In the genomic region with DNA sequence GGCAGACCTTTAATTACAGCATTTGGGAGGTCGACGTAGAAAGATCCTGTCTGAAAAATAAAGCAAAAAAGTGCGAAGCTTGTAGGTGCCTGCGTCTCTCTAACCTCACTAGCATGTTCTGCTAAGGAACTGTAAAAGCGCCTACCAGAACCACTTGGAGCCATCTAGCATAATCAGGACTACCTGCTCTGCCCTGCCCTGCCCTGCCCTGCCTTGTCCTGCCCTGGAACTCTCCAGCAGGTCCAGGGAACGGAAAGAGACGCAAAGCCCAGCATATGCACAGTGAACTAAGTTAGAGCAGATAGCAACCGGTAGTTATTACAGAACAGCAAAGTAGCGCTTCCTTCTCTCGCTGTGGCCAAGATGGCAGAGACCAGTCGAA, we compare ENCODE assay signal across 9 mouse cellular contexts. TPM values are rescaled to one million over a fixed set of nuclear protein-coding genes. Genes with fewer than 3 reads are reported as not detected.
DNase-seq lines count a peak whose midpoint lies in the region; ATAC-seq lines count a peak whose summit lies in the region.
"Had no signal": no experiment of that assay in that cellular context is flagged by ENCODE, and none has a peak within 500 bp of the region (broad histone marks: within the 10 kb centered on the region; RNA-seq: fewer than 3 reads in every experiment).

No protein-coding gene starts in this region.

- H3K4me3 ChIP-seq in heart, embryonic 16.5 days (ENCODE audit: low read length): no peak overlapping the region
- H3K4me3 ChIP-seq in embryonic facial prominence, embryonic 14.5 days (ENCODE audit: low read depth, low read length): no peak overlapping the region
- H3K4me3 ChIP-seq in intestine, embryonic 15.5 days (replicated peaks): peak overlapping the region; percentile 49; the same call in 1 of the 2 replicates
- peak overlapping the region; percentile 48 for H3K4me3 ChIP-seq in midbrain, embryonic 16.5 days (ENCODE audit: low read depth, low read length)

- peaks cover 9% of the 10 kb centered on the region for H3K4me1 ChIP-seq in heart, embryonic 16.5 days (ENCODE audit: control insufficient read depth, insufficient read depth, low read length)
- 0 out of 2 replicates have a peak, but pooled peaks cover 3% of the 10 kb centered on the region for H3K4me1 ChIP-seq in embryonic facial prominence, embryonic 14.5 days (ENCODE audit: control insufficient read depth, insufficient read depth, low read length)
- H3K4me1 ChIP-seq in intestine, embryonic 15.5 days (replicated peaks): peaks cover 4% of the 10 kb centered on the region; the same call in 1 of the 2 replicates
- peaks cover 3% of the 10 kb centered on the region; the same call in 1 of the 2 replicates for H3K4me1 ChIP-seq in midbrain, embryonic 16.5 days (ENCODE audit: control insufficient read depth, insufficient read depth, low read length)

- no peak overlapping the region for H3K27ac ChIP-seq in heart, embryonic 16.5 days (ENCODE audit: low read length)
- H3K27ac ChIP-seq in embryonic facial prominence, embryonic 14.5 days (replicated peaks; ENCODE audit: low read depth, low read length): no peak overlapping the region
- H3K27ac ChIP-seq in intestine, embryonic 15.5 days: no peak overlapping the region
- H3K27ac ChIP-seq in midbrain, embryonic 16.5 days (ENCODE audit: low read length): no peak overlapping the region

- intact Hi-C loops in heart, postnatal 10 days (cut with DNase I): loop anchor here (2.0 kb wide), 1 partner anchor 790 kb away; no protein-coding TSS in a partner anchor

- DNase-seq in heart, postnatal 10 days: no peak
- DNase-seq in embryonic facial prominence, embryonic 14.5 days (ENCODE audit: low spot score): no peak
- no peak for DNase-seq in cerebellum, postnatal 14 days
- DNase-seq in natural killer cell, adult 2 months (ENCODE audit: low spot score in 2 of 2): no peak
- DNase-seq in layer of hippocampus, postnatal 25 days (ENCODE audit: extremely low spot score in 1 of 2, low spot score in 1 of 2): no peak

- ATAC-seq in heart, embryonic 16.5 days (replicated peaks; ENCODE audit: extremely low read depth, insufficient read depth, low FRiP score): no peak
- no peak for ATAC-seq in embryonic facial prominence, embryonic 14.5 days (ENCODE audit: low read depth)
- peak; percentile 73 for ATAC-seq in intestine, embryonic 15.5 days
- ATAC-seq in midbrain, embryonic 16.5 days: peak; percentile 73

- peak overlapping the region; percentile 22; the same call in 1 of the 2 replicates for H3K4me2 ChIP-seq in heart, embryonic 16.5 days (ENCODE audit: low read depth, low read length)
- H3K4me2 ChIP-seq in embryonic facial prominence, embryonic 14.5 days (ENCODE audit: low read depth, low read length): peak overlapping the region; percentile 89; the same call in 1 of the 2 replicates
- peak overlapping the region; percentile 79 for H3K4me2 ChIP-seq in intestine, embryonic 15.5 days (replicated peaks)
- H3K4me2 ChIP-seq in midbrain, embryonic 16.5 days (ENCODE audit: low read length): peak overlapping the region; percentile 79

- H3K9me3 ChIP-seq in heart, embryonic 16.5 days (replicated peaks; ENCODE audit: control insufficient read depth, low read length): no peaks in the 10 kb centered on the region
- no peaks in the 10 kb centered on the region for H3K9me3 ChIP-seq in embryonic facial prominence, embryonic 14.5 days (ENCODE audit: control insufficient read depth, low read length)
- no peaks in the 10 kb centered on the region for H3K9me3 ChIP-seq in intestine, embryonic 15.5 days
- H3K9me3 ChIP-seq in midbrain, embryonic 16.5 days (replicated peaks; ENCODE audit: control insufficient read depth, low read length, poor library complexity, severe bottlenecking): no peaks in the 10 kb centered on the region

- no peak overlapping the region for H3K9ac ChIP-seq in heart, embryonic 16.5 days (ENCODE audit: low read length)
- H3K9ac ChIP-seq in embryonic facial prominence, embryonic 14.5 days (ENCODE audit: low read depth, low read length): no peak overlapping the region
- H3K9ac ChIP-seq in intestine, embryonic 15.5 days: no peak overlapping the region
- H3K9ac ChIP-seq in midbrain, embryonic 16.5 days (ENCODE audit: low read depth, low read length): 0 out of 2 replicates have a peak overlapping the region, but pooled peaks have one; percentile 21

- WGBS in heart, embryonic 16.5 days: 44% methylated on average over 11 of the region's 11 CpGs
- 43% methylated on average over 11 of the region's 11 CpGs for WGBS in embryonic facial prominence, embryonic 14.5 days
- WGBS in intestine, embryonic 15.5 days: 43% methylated on average over 11 of the region's 11 CpGs
- 44% methylated on average over 11 of the region's 11 CpGs for WGBS in midbrain, embryonic 16.5 days

- H3K27me3 ChIP-seq in heart, embryonic 16.5 days (ENCODE audit: control insufficient read depth, insufficient read depth, low read length): no peaks in the 10 kb centered on the region
- H3K27me3 ChIP-seq in embryonic facial prominence, embryonic 14.5 days (replicated peaks; ENCODE audit: control insufficient read depth, insufficient read depth, low read length): no peaks in the 10 kb centered on the region
- no peaks in the 10 kb centered on the region for H3K27me3 ChIP-seq in intestine, embryonic 15.5 days (replicated peaks)
- no peaks in the 10 kb centered on the region for H3K27me3 ChIP-seq in midbrain, embryonic 16.5 days (ENCODE audit: control insufficient read depth, insufficient read depth, low read depth, low read length)

- H3K36me3 ChIP-seq in heart, embryonic 16.5 days (ENCODE audit: control insufficient read depth, insufficient read depth): no peaks in the 10 kb centered on the region
- no peaks in the 10 kb centered on the region for H3K36me3 ChIP-seq in embryonic facial prominence, embryonic 14.5 days (ENCODE audit: control insufficient read depth, insufficient read depth, low read length)
- no peaks in the 10 kb centered on the region for H3K36me3 ChIP-seq in intestine, embryonic 15.5 days
- H3K36me3 ChIP-seq in midbrain, embryonic 16.5 days (ENCODE audit: control insufficient read depth, insufficient read depth, low read length): no peaks in the 10 kb centered on the region

RNA-seq across cellular contexts. Expression of a gene that starts 0.5 kb away (rescaled TPM):
- polyA plus RNA-seq in heart, embryonic 16.5 days (2015; fragmentation: Nextera tagmentation; extraction: Ambion mirVana): 1.3 and 1.6 TPM in 2 replicates
- total RNA-seq in heart, postnatal 10 days (2021): 1 to 10 TPM in 1 of 2 experiments, under 1 TPM in 1; 0.93 to 1.6 TPM
- 0.45 and 1.4 TPM in 2 replicates for polyA plus RNA-seq in embryonic facial prominence, embryonic 14.5 days (2014; fragmentation: Nextera tagmentation; extraction: Ambion mirVana)
- polyA plus RNA-seq in intestine, embryonic 15.5 days (2015; fragmentation: Nextera tagmentation; extraction: Ambion mirVana): 5.5 and 5.6 TPM in 2 replicates
- polyA plus RNA-seq in midbrain, embryonic 16.5 days (2015; fragmentation: Nextera tagmentation; extraction: Ambion mirVana): 0.10 and 0.11 TPM in 2 replicates
- under 1 TPM in 1 of 2 experiments, not detected in 1; 0.22 TPM for total RNA-seq in layer of hippocampus, postnatal 25 days (2021)

RNA-seq across cellular contexts. Expression of a gene that starts 26.0 kb away (rescaled TPM):
- 0.05 TPM in 2 replicates for polyA plus RNA-seq in heart, embryonic 16.5 days (2015; fragmentation: Nextera tagmentation; extraction: Ambion mirVana)
- under 1 TPM; 0.30 to 0.50 TPM for total RNA-seq in heart, postnatal 10 days (2021)
- 0.12 and 0.13 TPM in 2 replicates for polyA plus RNA-seq in embryonic facial prominence, embryonic 14.5 days (2014; fragmentation: Nextera tagmentation; extraction: Ambion mirVana)
- 0.29 and 0.30 TPM in 2 replicates for polyA plus RNA-seq in intestine, embryonic 15.5 days (2015; fragmentation: Nextera tagmentation; extraction: Ambion mirVana)
- polyA plus RNA-seq in midbrain, embryonic 16.5 days (2015; fragmentation: Nextera tagmentation; extraction: Ambion mirVana): not detected in 2 replicates
- under 1 TPM; 0.54 to 0.57 TPM for total RNA-seq in layer of hippocampus, postnatal 25 days (2021)

RNA-seq across cellular contexts. Expression of a gene that starts 33.7 kb away (rescaled TPM):
- polyA plus RNA-seq in heart, embryonic 16.5 days (2015; fragmentation: Nextera tagmentation; extraction: Ambion mirVana): 0.12 TPM in 1 of 2 replicates, not detected in the other
- total RNA-seq in heart, postnatal 10 days (2021): under 1 TPM; 0.14 to 0.20 TPM
- not detected in 2 replicates for polyA plus RNA-seq in embryonic facial prominence, embryonic 14.5 days (2014; fragmentation: Nextera tagmentation; extraction: Ambion mirVana)
- 1.0 and 1.4 TPM in 2 replicates for polyA plus RNA-seq in intestine, embryonic 15.5 days (2015; fragmentation: Nextera tagmentation; extraction: Ambion mirVana)
- not detected in 2 replicates for polyA plus RNA-seq in midbrain, embryonic 16.5 days (2015; fragmentation: Nextera tagmentation; extraction: Ambion mirVana)
- total RNA-seq in layer of hippocampus, postnatal 25 days (2021): under 1 TPM; 0.34 to 0.68 TPM
- total RNA-seq: ES-E14 had no signal

Comparison
In these comparisons a context has a peak if more than half of its experiments do, and no peak if none do; other contexts are left out.
1. ATAC-seq: peak in intestine, embryonic 15.5 days (single experiment) and midbrain, embryonic 16.5 days (single experiment); none in heart, embryonic 16.5 days (single experiment) and embryonic facial prominence, embryonic 14.5 days (single experiment).
2. H3K4me2 ChIP-seq: peak in every context shown above with its lines; median percentile 89 in embryonic facial prominence, embryonic 14.5 days; 79 in intestine, embryonic 15.5 days; 79 in midbrain, embryonic 16.5 days; 22 in heart, embryonic 16.5 days.
3. H3K4me3 ChIP-seq: peak in intestine, embryonic 15.5 days (single experiment) and midbrain, embryonic 16.5 days (single experiment); none in heart, embryonic 16.5 days (single experiment) and embryonic facial prominence, embryonic 14.5 days (single experiment).